Mouse (Mus musculus): ENCODE results near the gene Olfr873. TPM values are rescaled to one million over a fixed set of nuclear protein-coding genes. Genes with fewer than 3 reads are reported as not detected.
"Not testable (repeated sequence)": the region's sequence is repeated elsewhere in the genome, so short reads cannot be mapped to it uniquely, and the experiment has no call there.

Olfr873 gene
- polyA plus RNA-seq (2014; fragmentation: Nextera tagmentation; extraction: Ambion mirVana), result not detected in 2 replicates

- no peak within 1 kb of the TSS for H3K27ac ChIP-seq (ENCODE audit: low read depth, low read length)
- H3K9ac ChIP-seq (ENCODE audit: low read length), result no peak within 1 kb of the TSS
- H3K27me3 ChIP-seq (ENCODE audit: control insufficient read depth, insufficient read depth, low read length), result no peaks in the 10 kb centered on the region
- DNase-seq (ENCODE audit: low spot score) (no peak), ATAC-seq (ENCODE audit: insufficient read depth, low FRiP score, low TSS enrichment) (no peak)
- H3K4me2 ChIP-seq (ENCODE audit: low read depth), result no peak within 1 kb of the TSS
- no peaks in the 10 kb centered on the region for H3K4me1 ChIP-seq (ENCODE audit: control insufficient read depth, insufficient read depth, low read length)
- 96% methylated on average over 1 of the region's 1 CpGs for WGBS
- no peaks in the 10 kb centered on the region for H3K36me3 ChIP-seq (ENCODE audit: control insufficient read depth, insufficient read depth, low read length)
- no peaks in the 10 kb centered on the region; the same call in 1 of the 2 replicates for H3K9me3 ChIP-seq (ENCODE audit: control insufficient read depth, low read length)
- H3K4me3 ChIP-seq (ENCODE audit: low read depth, low read length), result no peak within 1 kb of the TSS
Observed at GRCm38 (mm10) chr9:20298232-20298631, at the start of gene Olfr873. Gene Olfr873 (plus strand): TSS chr9:20298532.

GRCm38 (mm10) chr9:20282051-20282450 is 16.3 kb upstream of the Olfr873 start, which contains the start of gene Olfr39:
Gene Olfr39 (plus strand): TSS chr9:20282351.
- Histone ChIP-seq H3K36me3 (ENCODE audit: control insufficient read depth, insufficient read depth, low read length) (no peaks in the 10 kb centered on the region), H3K4me1 (ENCODE audit: control insufficient read depth, insufficient read depth, low read length) (no peaks in the 10 kb centered on the region), H3K4me2 (ENCODE audit: low read depth) (no peak within 1 kb of the TSS), H3K4me3 (ENCODE audit: low read depth, low read length) (no peak within 1 kb of the TSS), H3K27me3 (ENCODE audit: control insufficient read depth, insufficient read depth, low read length) (no peaks in the 10 kb centered on the region), H3K9me3 (ENCODE audit: control insufficient read depth, low read length) (no peaks in the 10 kb centered on the region), H3K9ac (ENCODE audit: low read length) (no peak within 1 kb of the TSS), H3K27ac (ENCODE audit: low read depth, low read length) (no peak within 1 kb of the TSS)
- ATAC-seq (ENCODE audit: insufficient read depth, low FRiP score, low TSS enrichment), result no peak
- no peak for DNase-seq (ENCODE audit: low spot score)
- 81% methylated on average over 1 of the region's 1 CpGs for WGBS

- WGBS, result 83% methylated on average over 5 of the region's 5 CpGs
- H3K4me3 ChIP-seq (ENCODE audit: low read depth, low read length); H3K4me2 ChIP-seq (ENCODE audit: low read depth); H3K9ac ChIP-seq (ENCODE audit: low read length); H3K36me3 ChIP-seq (ENCODE audit: control insufficient read depth, insufficient read depth, low read length); H3K4me1 ChIP-seq (ENCODE audit: control insufficient read depth, insufficient read depth, low read length); H3K9me3 ChIP-seq (ENCODE audit: control insufficient read depth, low read length); H3K27ac ChIP-seq (ENCODE audit: low read depth, low read length); ATAC-seq (ENCODE audit: insufficient read depth, low FRiP score, low TSS enrichment); H3K27me3 ChIP-seq (ENCODE audit: control insufficient read depth, insufficient read depth, low read length); DNase-seq (ENCODE audit: low spot score): not testable (repeated sequence)
Observed at GRCm38 (mm10) chr9:20295562-20295961, 2.8 kb upstream of the Olfr873 start.

GRCm38 (mm10) chr9:20335994-20336393 is 37.7 kb downstream of the Olfr873 start, which contains the start of gene Olfr18:
Gene Olfr18 (minus strand): TSS chr9:20336094.
- Histone ChIP-seq H3K4me2 (ENCODE audit: low read depth) (no peak within 1 kb of the TSS), H3K9me3 (ENCODE audit: control insufficient read depth, low read length) (no peaks in the 10 kb centered on the region), H3K27ac (ENCODE audit: low read depth, low read length) (no peak within 1 kb of the TSS), H3K36me3 (ENCODE audit: control insufficient read depth, insufficient read depth, low read length) (no peaks in the 10 kb centered on the region), H3K4me3 (ENCODE audit: low read depth, low read length) (no peak within 1 kb of the TSS), H3K27me3 (ENCODE audit: control insufficient read depth, insufficient read depth, low read length) (no peaks in the 10 kb centered on the region), H3K4me1 (ENCODE audit: control insufficient read depth, insufficient read depth, low read length) (no peaks in the 10 kb centered on the region), H3K9ac (ENCODE audit: low read length) (no peak within 1 kb of the TSS)
- no peak for DNase-seq (ENCODE audit: low spot score)
- ATAC-seq (ENCODE audit: insufficient read depth, low FRiP score, low TSS enrichment), result no peak

GRCm38 (mm10) chr9:20348501-20348900 is 50.2 kb downstream of the Olfr873 start:
- peaks cover 3% of the 10 kb centered on the region; the same call in 1 of the 2 replicates for H3K9me3 ChIP-seq (ENCODE audit: control insufficient read depth, low read length)
- H3K36me3 ChIP-seq (ENCODE audit: control insufficient read depth, insufficient read depth, low read length), result peaks cover 11% of the 10 kb centered on the region
- no peak overlapping the region for H3K4me3 ChIP-seq (ENCODE audit: low read depth, low read length)
- H3K4me1 ChIP-seq (ENCODE audit: control insufficient read depth, insufficient read depth, low read length), result no peaks in the 10 kb centered on the region
- no peak overlapping the region for H3K27ac ChIP-seq (ENCODE audit: low read depth, low read length)
- whole genome bisulfite sequencing, result 89% methylated on average over 4 of the region's 4 CpGs
- H3K9ac ChIP-seq (ENCODE audit: low read length), result no peak overlapping the region
- ATAC-seq (ENCODE audit: insufficient read depth, low FRiP score, low TSS enrichment) (no peak), DNase-seq (ENCODE audit: low spot score) (no peak)
- H3K4me2 ChIP-seq (ENCODE audit: low read depth), result no peak overlapping the region
- no peaks in the 10 kb centered on the region for H3K27me3 ChIP-seq (ENCODE audit: control insufficient read depth, insufficient read depth, low read length)

Other genes with a start within 250 kb of the Olfr873 start
- gene Olfr867, start 241.0 kb upstream of the Olfr873 start, polyA plus RNA-seq (2014; fragmentation: Nextera tagmentation; extraction: Ambion mirVana), result not detected in 2 replicates
- not detected in 2 replicates for gene Olfr868, start 199.9 kb upstream of the Olfr873 start, polyA plus RNA-seq (2014; fragmentation: Nextera tagmentation; extraction: Ambion mirVana)
- gene Olfr869, start 169.5 kb upstream of the Olfr873 start, polyA plus RNA-seq (2014; fragmentation: Nextera tagmentation; extraction: Ambion mirVana), result not detected in 2 replicates
- not detected in 2 replicates for gene Olfr870, start 124.5 kb upstream of the Olfr873 start, polyA plus RNA-seq (2014; fragmentation: Nextera tagmentation; extraction: Ambion mirVana)
- gene Olfr871, start 86.3 kb upstream of the Olfr873 start, polyA plus RNA-seq (2014; fragmentation: Nextera tagmentation; extraction: Ambion mirVana), result not detected in 2 replicates
- gene Olfr872, start 61.4 kb upstream of the Olfr873 start, polyA plus RNA-seq (2014; fragmentation: Nextera tagmentation; extraction: Ambion mirVana), result not detected in 2 replicates
- gene Olfr39, start 16.2 kb upstream of the Olfr873 start, polyA plus RNA-seq (2014; fragmentation: Nextera tagmentation; extraction: Ambion mirVana), result not detected in 2 replicates
- gene Olfr18, start 37.6 kb downstream of the Olfr873 start, polyA plus RNA-seq (2014; fragmentation: Nextera tagmentation; extraction: Ambion mirVana), result not detected in 2 replicates
- 31.1 and 33.8 TPM in 2 replicates for gene Zfp560, start 86.6 kb downstream of the Olfr873 start, polyA plus RNA-seq (2014; fragmentation: Nextera tagmentation; extraction: Ambion mirVana)
- 31.0 and 37.7 TPM in 2 replicates for gene Zfp26, start 161.6 kb downstream of the Olfr873 start, polyA plus RNA-seq (2014; fragmentation: Nextera tagmentation; extraction: Ambion mirVana)
- 35.4 and 37.6 TPM in 2 replicates for gene Zfp426, start 194.2 kb downstream of the Olfr873 start, polyA plus RNA-seq (2014; fragmentation: Nextera tagmentation; extraction: Ambion mirVana)
- gene Zfp266, start 222.9 kb downstream of the Olfr873 start, polyA plus RNA-seq (2014; fragmentation: Nextera tagmentation; extraction: Ambion mirVana), result 137 and 141 TPM in 2 replicates

Measured in neural tube, embryonic 11.5 days (tissue).